10 mouse cellular contexts compared by ENCODE assay signal in the genomic region with DNA sequence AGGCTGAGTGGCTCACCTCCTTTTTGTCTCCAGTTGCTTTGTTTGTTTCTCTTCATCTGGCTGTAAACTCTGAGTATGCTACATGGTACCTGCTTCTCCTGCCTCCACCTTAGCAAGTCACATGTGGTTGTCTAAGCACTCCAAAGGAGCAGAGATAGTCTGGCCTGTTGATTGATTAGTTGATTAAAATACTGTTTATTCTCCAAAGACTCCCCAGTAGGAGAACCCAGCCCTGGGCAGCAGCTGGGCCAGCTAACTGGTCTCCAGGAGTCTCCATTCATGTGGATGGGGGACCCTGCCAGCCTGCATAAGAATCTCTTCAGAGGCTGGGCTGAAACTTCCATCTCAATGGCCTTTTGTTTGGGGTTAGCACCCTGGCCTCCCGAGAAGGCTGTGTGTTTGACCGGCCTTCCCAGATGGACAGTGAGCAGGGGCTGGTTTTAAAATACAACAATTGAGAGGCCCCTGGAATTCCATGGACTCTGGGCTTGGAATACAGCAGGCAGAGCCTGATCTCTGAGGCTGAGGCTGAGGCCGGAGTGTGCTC. TPM values are rescaled to one million over a fixed set of nuclear protein-coding genes. Genes with fewer than 3 reads are reported as not detected.
DNase-seq lines count a peak whose midpoint lies in the region; ATAC-seq and TF ChIP-seq lines count a peak whose summit lies in the region.
"Had no signal": no experiment of that assay in that cellular context is flagged by ENCODE, and none has a peak within 500 bp of the region (broad histone marks: within the 10 kb centered on the region; RNA-seq: fewer than 3 reads in every experiment).

No protein-coding gene starts in this region.

- ATAC-seq in heart, embryonic 16.5 days (replicated peaks; ENCODE audit: extremely low read depth, insufficient read depth, low FRiP score), result no peak
- peak; percentile 27; the same call in 1 of the 2 replicates for ATAC-seq in hindbrain, postnatal 0 days
- ATAC-seq in megakaryocyte-erythroid progenitor cell, adult 5-6 weeks (replicated peaks; ENCODE audit: low FRiP score, low TSS enrichment, poor library complexity, severe bottlenecking), result no peak

- peak overlapping the region; percentile 85 for H3K27ac ChIP-seq in heart, embryonic 16.5 days (ENCODE audit: low read length)
- peak overlapping the region; percentile 67 for H3K27ac ChIP-seq in embryonic facial prominence, embryonic 10.5 days (replicated peaks)
- H3K27ac ChIP-seq in hindbrain, postnatal 0 days, result peak overlapping the region; percentile 45; the same call in 1 of the 2 replicates

- intact Hi-C loops in heart, postnatal 25 days (cut with DNase I), result loop anchor here (5.0 kb wide), 2 partner anchors 160 to 215 kb away; partner anchors contain the start of gene Inppl1

- H3K9ac ChIP-seq in heart, embryonic 16.5 days (ENCODE audit: low read length), result peak overlapping the region; percentile 49
- 0 out of 2 replicates have a peak overlapping the region, but pooled peaks have one; percentile 17 for H3K9ac ChIP-seq in hindbrain, postnatal 0 days (replicated peaks; ENCODE audit: low read length)

- H3K27me3 ChIP-seq in heart, embryonic 16.5 days (ENCODE audit: control insufficient read depth, insufficient read depth, low read length), result no peaks in the 10 kb centered on the region
- H3K27me3 ChIP-seq in E14TG2a.4 (ENCODE audit: insufficient read depth, low read length), result no peaks in the 10 kb centered on the region
- no peaks in the 10 kb centered on the region for H3K27me3 ChIP-seq in embryonic facial prominence, embryonic 10.5 days (replicated peaks; ENCODE audit: low read depth, poor library complexity, severe bottlenecking)
- H3K27me3 ChIP-seq in hindbrain, postnatal 0 days (ENCODE audit: insufficient read depth, low read length), result no peaks in the 10 kb centered on the region

- peak overlapping the region; percentile 39 for H3K4me2 ChIP-seq in heart, embryonic 16.5 days (ENCODE audit: low read depth, low read length)
- H3K4me2 ChIP-seq in hindbrain, postnatal 0 days (ENCODE audit: low read depth, low read length), result no peak overlapping the region

- H3K4me3 ChIP-seq in heart, embryonic 16.5 days (ENCODE audit: low read length), result no peak overlapping the region
- 0 out of 2 replicates have a peak overlapping the region, but pooled peaks have one; percentile 10 for H3K4me3 ChIP-seq in E14TG2a.4 (replicated peaks; ENCODE audit: low read length)
- no peak overlapping the region for H3K4me3 ChIP-seq in embryonic facial prominence, embryonic 10.5 days
- H3K4me3 ChIP-seq in hindbrain, postnatal 0 days (ENCODE audit: low read length), result no peak overlapping the region

- H3K4me1 ChIP-seq in heart, embryonic 16.5 days (ENCODE audit: control insufficient read depth, insufficient read depth, low read length), result peaks cover 49% of the 10 kb centered on the region
- peaks cover 77% of the 10 kb centered on the region for H3K4me1 ChIP-seq in E14TG2a.4 (replicated peaks; ENCODE audit: low read depth, low read length)
- H3K4me1 ChIP-seq in embryonic facial prominence, embryonic 10.5 days, result peaks cover 61% of the 10 kb centered on the region
- H3K4me1 ChIP-seq in hindbrain, postnatal 0 days (ENCODE audit: insufficient read depth, low read length), result peaks cover 7% of the 10 kb centered on the region; the same call in 1 of the 2 replicates

- no peaks in the 10 kb centered on the region for H3K9me3 ChIP-seq in heart, embryonic 16.5 days (replicated peaks; ENCODE audit: control insufficient read depth, low read length)
- no peaks in the 10 kb centered on the region for H3K9me3 ChIP-seq in E14TG2a.4 (ENCODE audit: low read length)
- no peaks in the 10 kb centered on the region for H3K9me3 ChIP-seq in embryonic facial prominence, embryonic 10.5 days
- no peaks in the 10 kb centered on the region for H3K9me3 ChIP-seq in hindbrain, postnatal 0 days (ENCODE audit: low read length)

- H3K36me3 ChIP-seq in heart, embryonic 16.5 days (ENCODE audit: control insufficient read depth, insufficient read depth), result no peaks in the 10 kb centered on the region
- peaks cover 29% of the 10 kb centered on the region for H3K36me3 ChIP-seq in E14TG2a.4 (ENCODE audit: insufficient read depth, low read length)
- no peaks in the 10 kb centered on the region for H3K36me3 ChIP-seq in embryonic facial prominence, embryonic 10.5 days (replicated peaks)
- H3K36me3 ChIP-seq in hindbrain, postnatal 0 days (ENCODE audit: insufficient read depth, low read length), result no peaks in the 10 kb centered on the region

- WGBS in heart, embryonic 16.5 days, result 38% methylated on average over 3 of the region's 3 CpGs
- WGBS in embryonic facial prominence, embryonic 10.5 days, result 19% methylated on average over 3 of the region's 3 CpGs
- 31% methylated on average over 3 of the region's 3 CpGs for WGBS in hindbrain, postnatal 0 days

- TF ChIP-seq CTCF in E14TG2a.4 (conservative IDR thresholded peaks at IDR 0.05; ENCODE audit: low read length), result no peak
- no peak for TF ChIP-seq CTCF in hindbrain, postnatal 0 days (IDR thresholded peaks at IDR 0.05; ENCODE audit: low read depth)

- no peak for DNase-seq in heart, postnatal 25 days (ENCODE audit: low spot score)
- peak; percentile 25 for DNase-seq in embryonic facial prominence, embryonic 10.5 days (ENCODE audit: low spot score)
- peak; percentile 41 for DNase-seq in hindbrain, postnatal 0 days (ENCODE audit: low spot score)
- no peak for DNase-seq in urinary bladder, postnatal 10 days (ENCODE audit: low spot score)
- no peak for DNase-seq in thymus, postnatal 4 days
- DNase-seq: layer of hippocampus, adult 9-11 months; lung, adult 2 months had no signal

RNA-seq across cellular contexts. Expression of gene Clpb, which starts 13.4 kb away (rescaled TPM):
- polyA plus RNA-seq in heart, embryonic 16.5 days (2015; fragmentation: Nextera tagmentation; extraction: Ambion mirVana), result 48.2 and 56.9 TPM in 2 replicates
- total RNA-seq in heart, postnatal 25 days (2021), result 10 to 100 TPM; 59.7 to 62.6 TPM
- 56.2 and 58.3 TPM in 2 replicates for polyA plus RNA-seq in embryonic facial prominence, embryonic 10.5 days (2016; fragmentation: Nextera tagmentation; extraction: Ambion mirVana)
- total RNA-seq in hindbrain, postnatal 0 days (2014; rRNA removed), result 42.8 and 67.4 TPM in 2 replicates
- 36.5 and 36.6 TPM in 2 replicates for polyA plus RNA-seq in hindbrain, postnatal 0 days (2015; fragmentation: Nextera tagmentation; extraction: Ambion mirVana)
- 28.3 and 41.2 TPM in 2 replicates for total RNA-seq in megakaryocyte-erythroid progenitor cell, adult 5-6 weeks (2014; fragmentation: Nextera tagmentation)
- total RNA-seq in megakaryocyte-erythroid progenitor cell, adult 5-6 weeks (2017), result 25.5 and 26.2 TPM in 2 replicates

Comparison
In these comparisons a context has a peak if more than half of its experiments do, and no peak if none do; other contexts are left out.
1. DNase-seq: peak in embryonic facial prominence, embryonic 10.5 days (single experiment) and hindbrain, postnatal 0 days (single experiment); none in heart, postnatal 25 days (single experiment), urinary bladder, postnatal 10 days (single experiment) and thymus, postnatal 4 days (single experiment).
2. Peak in every context shown above with its lines, with median percentiles within 50 percentile points of each other: H3K27ac ChIP-seq.